ENCODE assay signal across 8 mouse cellular contexts in genomic region chr10:59864232-59864875, GRCm38 (mm10). TPM values are rescaled to one million over a fixed set of nuclear protein-coding genes. Genes with fewer than 3 reads are reported as not detected.
DNase-seq lines count a peak whose midpoint lies in the region; ATAC-seq and TF ChIP-seq lines count a peak whose summit lies in the region.

No protein-coding gene starts in this region.

- no peak overlapping the region for H3K4me3 ChIP-seq in intestine, embryonic 16.5 days (ENCODE audit: low read length)
- H3K4me3 ChIP-seq in intestine, postnatal 0 days (ENCODE audit: low read depth, low read length): no peak overlapping the region
- no peak overlapping the region for H3K4me3 ChIP-seq in hindbrain, embryonic 12.5 days
- H3K4me3 ChIP-seq in midbrain, embryonic 16.5 days (ENCODE audit: low read depth, low read length): no peak overlapping the region
- no peak overlapping the region for H3K4me3 ChIP-seq in heart, adult 2 months

- intact Hi-C loops in heart, adult 2 months (cut with DNase I): loop anchor here (10.0 kb wide), 1 partner anchor 700 kb away; no protein-coding TSS in a partner anchor

- H3K9ac ChIP-seq in intestine, embryonic 16.5 days (ENCODE audit: low read depth, low read length): 0 out of 2 replicates have a peak overlapping the region, but pooled peaks have one; percentile 11
- H3K9ac ChIP-seq in intestine, postnatal 0 days (ENCODE audit: low read depth, low read length): no peak overlapping the region
- H3K9ac ChIP-seq in hindbrain, embryonic 12.5 days: no peak overlapping the region
- H3K9ac ChIP-seq in midbrain, embryonic 16.5 days (ENCODE audit: low read depth, low read length): no peak overlapping the region
- H3K9ac ChIP-seq in heart, adult 2 months (ENCODE audit: low read depth, low read length): no peak overlapping the region

- no peaks in the 10 kb centered on the region for H3K27me3 ChIP-seq in intestine, embryonic 16.5 days (replicated peaks; ENCODE audit: control insufficient read depth, insufficient read depth, low read length)
- no peaks in the 10 kb centered on the region for H3K27me3 ChIP-seq in intestine, postnatal 0 days (replicated peaks; ENCODE audit: control insufficient read depth, insufficient read depth, low read length)
- H3K27me3 ChIP-seq in hindbrain, embryonic 12.5 days: no peaks in the 10 kb centered on the region
- H3K27me3 ChIP-seq in midbrain, embryonic 16.5 days (ENCODE audit: control insufficient read depth, insufficient read depth, low read depth, low read length): no peaks in the 10 kb centered on the region
- H3K27me3 ChIP-seq in heart, adult 2 months (ENCODE audit: control insufficient read depth, insufficient read depth, low read length): no peaks in the 10 kb centered on the region

- no peak overlapping the region for H3K4me2 ChIP-seq in intestine, embryonic 16.5 days (ENCODE audit: low read depth, low read length)
- H3K4me2 ChIP-seq in intestine, postnatal 0 days (replicated peaks; ENCODE audit: low read depth): no peak overlapping the region
- no peak overlapping the region for H3K4me2 ChIP-seq in hindbrain, embryonic 12.5 days (replicated peaks)
- no peak overlapping the region for H3K4me2 ChIP-seq in midbrain, embryonic 16.5 days (ENCODE audit: low read length)

- no peak for ATAC-seq in intestine, embryonic 16.5 days
- no peak for ATAC-seq in intestine, postnatal 0 days
- ATAC-seq in CD4-positive, CD25-positive, alpha-beta regulatory T cell, adult 4 months: peak; percentile 71
- peak; percentile 41; the same call in 1 of the 2 replicates for ATAC-seq in hindbrain, embryonic 12.5 days (ENCODE audit: low FRiP score)
- ATAC-seq in midbrain, embryonic 16.5 days: peak; percentile 63; the same call in 1 of the 2 replicates

- H3K9me3 ChIP-seq in intestine, embryonic 16.5 days (ENCODE audit: control insufficient read depth, low read length): no peaks in the 10 kb centered on the region
- H3K9me3 ChIP-seq in intestine, postnatal 0 days (ENCODE audit: control insufficient read depth): no peaks in the 10 kb centered on the region
- no peaks in the 10 kb centered on the region for H3K9me3 ChIP-seq in hindbrain, embryonic 12.5 days (replicated peaks)
- H3K9me3 ChIP-seq in midbrain, embryonic 16.5 days (replicated peaks; ENCODE audit: control insufficient read depth, low read length, poor library complexity, severe bottlenecking): no peaks in the 10 kb centered on the region

- H3K36me3 ChIP-seq in intestine, embryonic 16.5 days (ENCODE audit: control insufficient read depth, insufficient read depth, low read length): peaks cover 4% of the 10 kb centered on the region; the same call in 1 of the 2 replicates
- H3K36me3 ChIP-seq in intestine, postnatal 0 days (ENCODE audit: control insufficient read depth, insufficient read depth): peaks cover 17% of the 10 kb centered on the region; the same call in 1 of the 2 replicates
- no peaks in the 10 kb centered on the region for H3K36me3 ChIP-seq in hindbrain, embryonic 12.5 days
- H3K36me3 ChIP-seq in midbrain, embryonic 16.5 days (ENCODE audit: control insufficient read depth, insufficient read depth, low read length): no peaks in the 10 kb centered on the region
- no peaks in the 10 kb centered on the region for H3K36me3 ChIP-seq in heart, adult 2 months (ENCODE audit: control insufficient read depth, insufficient read depth, low read length)

- no peak for TF ChIP-seq POLR2A in heart, adult 2 months (IDR thresholded peaks at IDR 0.05; ENCODE audit: insufficient read depth, low read depth, low read length)

- TF ChIP-seq EP300 in heart, adult 2 months (IDR thresholded peaks at IDR 0.05; ENCODE audit: insufficient read depth, low read depth, low read length): no peak

- no peaks in the 10 kb centered on the region; the same call in 1 of the 2 replicates for H3K4me1 ChIP-seq in intestine, embryonic 16.5 days (ENCODE audit: control insufficient read depth, insufficient read depth, low read length)
- H3K4me1 ChIP-seq in intestine, postnatal 0 days (replicated peaks; ENCODE audit: control insufficient read depth, insufficient read depth, low read length): no peaks in the 10 kb centered on the region
- H3K4me1 ChIP-seq in hindbrain, embryonic 12.5 days: peaks cover 21% of the 10 kb centered on the region
- peaks cover 9% of the 10 kb centered on the region for H3K4me1 ChIP-seq in midbrain, embryonic 16.5 days (ENCODE audit: control insufficient read depth, insufficient read depth, low read length)
- no peaks in the 10 kb centered on the region; the same call in 1 of the 2 replicates for H3K4me1 ChIP-seq in heart, adult 2 months (ENCODE audit: control insufficient read depth, insufficient read depth, low read length)

- DNase-seq in urinary bladder, postnatal 4 days (ENCODE audit: low spot score in 2 of 2): no peak
- DNase-seq in spleen, postnatal 4 days (ENCODE audit: low spot score in 2 of 2): no peak
- DNase-seq in heart, adult 2 months: no peak

- no peaks in the 10 kb centered on the region for H3K79me2 ChIP-seq in heart, adult 2 months (replicated peaks; ENCODE audit: control insufficient read depth, insufficient read depth, low read length)

- no peak for TF ChIP-seq CTCF in intestine, postnatal 0 days (IDR thresholded peaks at IDR 0.05; ENCODE audit: low read depth)
- TF ChIP-seq CTCF in heart, adult 2 months (IDR thresholded peaks at IDR 0.05): no peak

- 78% methylated on average over 19 of the region's 19 CpGs for WGBS in intestine, embryonic 16.5 days
- 83% methylated on average over 19 of the region's 19 CpGs for WGBS in intestine, postnatal 0 days
- 46% methylated on average over 19 of the region's 19 CpGs for WGBS in hindbrain, embryonic 12.5 days
- 57% methylated on average over 19 of the region's 19 CpGs for WGBS in midbrain, embryonic 16.5 days
- WGBS in heart, adult 2 months: 88% methylated on average over 19 of the region's 19 CpGs

- H3K27ac ChIP-seq in intestine, embryonic 16.5 days (ENCODE audit: low read length): no peak overlapping the region
- H3K27ac ChIP-seq in intestine, postnatal 0 days (ENCODE audit: low read depth, low read length): no peak overlapping the region
- H3K27ac ChIP-seq in hindbrain, embryonic 12.5 days: no peak overlapping the region
- no peak overlapping the region for H3K27ac ChIP-seq in midbrain, embryonic 16.5 days (ENCODE audit: low read length)
- no peak overlapping the region for H3K27ac ChIP-seq in heart, adult 2 months

RNA-seq across cellular contexts. Expression of gene Dnajb12, which starts 15.0 kb away (rescaled TPM):
- polyA plus RNA-seq in intestine, embryonic 16.5 days (2015; fragmentation: Nextera tagmentation; extraction: Ambion mirVana): 26.6 and 27.6 TPM in 2 replicates
- polyA plus RNA-seq in intestine, postnatal 0 days (2015; fragmentation: Nextera tagmentation; extraction: Ambion mirVana): 25.6 and 27.4 TPM in 2 replicates
- polyA plus RNA-seq in CD4-positive, CD25-positive, alpha-beta regulatory T cell, adult 4 months (2017; shearing (Covaris generic)): 10 to 100 TPM; 19.1 to 25.2 TPM
- polyA plus RNA-seq in hindbrain, embryonic 12.5 days (2016; fragmentation: Nextera tagmentation; extraction: Ambion mirVana): 23.8 and 24.7 TPM in 2 replicates
- polyA plus RNA-seq in midbrain, embryonic 16.5 days (2015; fragmentation: Nextera tagmentation; extraction: Ambion mirVana): 18.5 and 19.1 TPM in 2 replicates
- 10 to 100 TPM; 36.8 to 45.4 TPM for total RNA-seq in heart, adult 2 months (2021)
- polyA plus RNA-seq in heart, adult 2 months (2012; rRNA removed): 32.9 and 39.2 TPM in 2 replicates

Comparison
In these comparisons a context has a peak if more than half of its experiments do, and no peak if none do; other contexts are left out.
1. ATAC-seq: peak in CD4-positive, CD25-positive, alpha-beta regulatory T cell, adult 4 months (single experiment), hindbrain, embryonic 12.5 days (single experiment) and midbrain, embryonic 16.5 days (single experiment); none in intestine, embryonic 16.5 days (single experiment) and intestine, postnatal 0 days (single experiment).